Comparison of ENCODE assay signal across 17 mouse cellular contexts in genomic region chr7:111680108-111680507, GRCm38 (mm10).
DNase-seq lines count a peak whose midpoint lies in the region; ATAC-seq and TF ChIP-seq lines count a peak whose summit lies in the region.
"Had no signal": no experiment of that assay in that cellular context is flagged by ENCODE, and none has a peak within 500 bp of the region (broad histone marks: within the 10 kb centered on the region; RNA-seq: fewer than 3 reads in every experiment).

No protein-coding gene starts in this region.

- no peaks in the 10 kb centered on the region for H3K27me3 ChIP-seq in forebrain, embryonic 14.5 days (replicated peaks; ENCODE audit: control insufficient read depth, insufficient read depth, low read length)
- H3K27me3 ChIP-seq: hindbrain, embryonic 12.5 days; intestine, embryonic 15.5 days; limb, embryonic 12.5 days; midbrain, embryonic 15.5 days had no signal

- ATAC-seq in forebrain, embryonic 14.5 days, result no peak
- ATAC-seq: forebrain, embryonic 16.5 days; intestine, embryonic 15.5 days; midbrain, embryonic 15.5 days had no signal

- H3K4me3 ChIP-seq in left cerebral cortex, adult 2 months, result no peak overlapping the region
- H3K4me3 ChIP-seq in forebrain, embryonic 14.5 days (ENCODE audit: low read depth, low read length), result no peak overlapping the region
- H3K4me3 ChIP-seq: erythroblast, embryonic 14.5 days; hindbrain, embryonic 12.5 days; intestine, embryonic 15.5 days; limb, embryonic 12.5 days; midbrain, embryonic 15.5 days had no signal

- H3K36me3 ChIP-seq in forebrain, embryonic 14.5 days (ENCODE audit: control insufficient read depth, insufficient read depth, low read length), result no peaks in the 10 kb centered on the region
- H3K36me3 ChIP-seq: hindbrain, embryonic 12.5 days; intestine, embryonic 15.5 days; limb, embryonic 12.5 days; midbrain, embryonic 15.5 days had no signal

- no peak overlapping the region for H3K27ac ChIP-seq in left cerebral cortex, adult 2 months
- H3K27ac ChIP-seq in forebrain, embryonic 14.5 days (ENCODE audit: low read depth, low read length), result no peak overlapping the region
- H3K27ac ChIP-seq: hindbrain, embryonic 12.5 days; intestine, embryonic 15.5 days; kidney, postnatal 0 days; limb, embryonic 12.5 days; midbrain, embryonic 15.5 days had no signal

- no peak for DNase-seq in left cerebral cortex, adult 2 months (ENCODE audit: extremely low spot score in 1 of 2, low spot score in 2 of 2)
- no peak for DNase-seq in left cerebral cortex, adult 9 months (ENCODE audit: low spot score in 2 of 2)
- DNase-seq in 3T3-L1 (ENCODE audit: low read depth, low spot score) (peak; percentile 16), 416B (ENCODE audit: low read depth) (peak; percentile 3), ZHBTc4 (ENCODE audit: low read depth, low spot score) (peak; percentile 64)
- DNase-seq in cerebellum, adult 11-12 months, result no peak
- DNase-seq in forebrain, embryonic 14.5 days (ENCODE audit: low spot score), result no peak
- DNase-seq: cerebellum, postnatal 25 days; heart, adult 11 months; thymus, adult 2 months had no signal

- TF ChIP-seq CTCF in left cerebral cortex, adult 2 months (IDR thresholded peaks at IDR 0.05), result peak; percentile 10

- no peak overlapping the region for H3K9ac ChIP-seq in forebrain, embryonic 14.5 days (ENCODE audit: low read length)
- H3K9ac ChIP-seq: hindbrain, embryonic 12.5 days; intestine, embryonic 15.5 days; limb, embryonic 12.5 days; midbrain, embryonic 15.5 days had no signal

- no peaks in the 10 kb centered on the region for H3K9me3 ChIP-seq in forebrain, embryonic 14.5 days (replicated peaks; ENCODE audit: control insufficient read depth, low read length)
- H3K9me3 ChIP-seq: hindbrain, embryonic 12.5 days; intestine, embryonic 15.5 days; midbrain, embryonic 15.5 days had no signal

- 94% methylated on average over 3 of the region's 3 CpGs for WGBS in forebrain, embryonic 14.5 days

- H3K4me1 ChIP-seq in forebrain, embryonic 14.5 days (ENCODE audit: control insufficient read depth, insufficient read depth, low read length), result no peaks in the 10 kb centered on the region
- H3K4me1 ChIP-seq: limb, embryonic 12.5 days had no signal

- intact Hi-C loops in left cerebral cortex, adult 2 months (cut with DNase I), result no loop called here

- no peak overlapping the region for H3K4me2 ChIP-seq in forebrain, embryonic 14.5 days (ENCODE audit: low read length)
- H3K4me2 ChIP-seq: hindbrain, embryonic 12.5 days; intestine, embryonic 15.5 days; limb, embryonic 12.5 days; midbrain, embryonic 15.5 days had no signal

Comparison
In these comparisons a context has a peak if more than half of its experiments do, and no peak if none do; other contexts are left out.
1. DNase-seq: peak in 3T3-L1 (single experiment), 416B (single experiment) and ZHBTc4 (single experiment); none in left cerebral cortex, adult 2 months (0 of 2), left cerebral cortex, adult 9 months (0 of 2), cerebellum, adult 11-12 months (single experiment) and forebrain, embryonic 14.5 days (single experiment).